Mouse (Mus musculus): ENCODE measurements around the gene St3gal5. TPM values are rescaled to one million over a fixed set of nuclear protein-coding genes. Genes with fewer than 3 reads are reported as not detected.
A peak's percentile ranks its signal among the peaks of the same experiment; 100 is the strongest.
"Not testable (repeated sequence)": the region's sequence is repeated elsewhere in the genome, so short reads cannot be mapped to it uniquely, and the experiment has no call there.

St3gal5 gene
- polyA plus RNA-seq (2017; shearing (Covaris generic)): 1 to 10 TPM; 1.0 to 1.2 TPM

- ATAC-seq: peak; percentile 85
Observed at GRCm38 (mm10) chr6:72097181-72097995, at the start of gene St3gal5. TSS of gene St3gal5 (plus strand) at chr6:72097592.

GRCm38 (mm10) chr6:72048643-72049042 lies 48.7 kb upstream of the St3gal5 start:
- ATAC-seq: no peak

GRCm38 (mm10) chr6:72049941-72050340 lies 47.5 kb upstream of the St3gal5 start:
- ATAC-seq: no peak

- ATAC-seq: no peak
Observed at GRCm38 (mm10) chr6:72050827-72051226, 46.6 kb upstream of the St3gal5 start.

- ATAC-seq: no peak
Observed at GRCm38 (mm10) chr6:72051247-72051646, 46.1 kb upstream of the St3gal5 start.

- no peak for ATAC-seq
Observed at GRCm38 (mm10) chr6:72051757-72052156, 45.6 kb upstream of the St3gal5 start.

- ATAC-seq: no peak
Observed at GRCm38 (mm10) chr6:72056548-72056947, 40.8 kb upstream of the St3gal5 start.

GRCm38 (mm10) chr6:72058398-72058889 lies 38.9 kb upstream of the St3gal5 start:
- no peak for ATAC-seq

GRCm38 (mm10) chr6:72060677-72061076 lies 36.7 kb upstream of the St3gal5 start:
- ATAC-seq: not testable (repeated sequence)

- ATAC-seq: no peak
Observed at GRCm38 (mm10) chr6:72063718-72064117, 33.7 kb upstream of the St3gal5 start.

GRCm38 (mm10) chr6:72065988-72066387 lies 31.4 kb upstream of the St3gal5 start:
- ATAC-seq: no peak

GRCm38 (mm10) chr6:72068436-72068835 lies 29.0 kb upstream of the St3gal5 start:
- ATAC-seq: no peak

- ATAC-seq: no peak
Observed at GRCm38 (mm10) chr6:72071281-72071870, 26.0 kb upstream of the St3gal5 start.

- ATAC-seq: no peak
Observed at GRCm38 (mm10) chr6:72073781-72074180, 23.6 kb upstream of the St3gal5 start.

- ATAC-seq: no peak
Observed at GRCm38 (mm10) chr6:72076512-72076911, 20.9 kb upstream of the St3gal5 start.

- ATAC-seq: no peak
Observed at GRCm38 (mm10) chr6:72078178-72078577, 19.2 kb upstream of the St3gal5 start.

- no peak for ATAC-seq
Observed at GRCm38 (mm10) chr6:72081318-72082024, 15.9 kb upstream of the St3gal5 start.

- no peak for ATAC-seq
Observed at GRCm38 (mm10) chr6:72087402-72087801, 10.0 kb upstream of the St3gal5 start.

GRCm38 (mm10) chr6:72089865-72090264 lies 7.5 kb upstream of the St3gal5 start:
- no peak for ATAC-seq

- ATAC-seq: peak; percentile 19
Observed at GRCm38 (mm10) chr6:72091007-72091406, 6.4 kb upstream of the St3gal5 start.

GRCm38 (mm10) chr6:72093121-72093520 lies 4.3 kb upstream of the St3gal5 start:
- ATAC-seq: no peak

- ATAC-seq: no peak
Observed at GRCm38 (mm10) chr6:72096217-72096616, 1.2 kb upstream of the St3gal5 start.

- no peak for ATAC-seq
Observed at GRCm38 (mm10) chr6:72096669-72097068, 723 bp upstream of the St3gal5 start.

Data from activated CD4-positive, CD25-positive, alpha-beta regulatory T cell, adult 4 months (primary cell).